Mouse (Mus musculus): ENCODE measurements around the gene Dcaf8.

The Dcaf8 gene

GRCm38 (mm10) chr1:172148279-172148954 lies 533 bp downstream of the Dcaf8 start:
- peak; percentile 83 for DNase-seq

GRCm38 (mm10) chr1:172148955-172149815 lies 1.3 kb downstream of the Dcaf8 start:
- DNase-seq: peak; percentile 38

- DNase-seq: no peak
These were observed 6.7 kb downstream of the Dcaf8 start for GRCm38 (mm10) chr1:172154536-172154935.

- no peak for DNase-seq
These were observed 7.6 kb downstream of the Dcaf8 start for GRCm38 (mm10) chr1:172155518-172155917.

GRCm38 (mm10) chr1:172159970-172160369 lies 12.1 kb downstream of the Dcaf8 start:
- DNase-seq: no peak

GRCm38 (mm10) chr1:172160508-172160907 lies 12.6 kb downstream of the Dcaf8 start:
- no peak for DNase-seq

GRCm38 (mm10) chr1:172162009-172162408 lies 14.1 kb downstream of the Dcaf8 start:
- no peak for DNase-seq

- DNase-seq: no peak
These were observed 15.1 kb downstream of the Dcaf8 start for GRCm38 (mm10) chr1:172162959-172163358.

- DNase-seq: no peak
These were observed 20.0 kb downstream of the Dcaf8 start for GRCm38 (mm10) chr1:172167911-172168310.

- no peak for DNase-seq
These were observed 21.9 kb downstream of the Dcaf8 start for GRCm38 (mm10) chr1:172169809-172170208.

- DNase-seq: no peak
These were observed 24.5 kb downstream of the Dcaf8 start for GRCm38 (mm10) chr1:172172381-172172780.

- no peak for DNase-seq
These were observed 25.3 kb downstream of the Dcaf8 start for GRCm38 (mm10) chr1:172173181-172173580.

- DNase-seq: no peak
These were observed 29.9 kb downstream of the Dcaf8 start for GRCm38 (mm10) chr1:172177791-172178190.

- DNase-seq: no peak
These were observed 31.2 kb downstream of the Dcaf8 start for GRCm38 (mm10) chr1:172179102-172179501.

GRCm38 (mm10) chr1:172180881-172181280 lies 33.0 kb downstream of the Dcaf8 start:
- no peak for DNase-seq

- no peak for DNase-seq
These were observed 33.9 kb downstream of the Dcaf8 start for GRCm38 (mm10) chr1:172181777-172182176.

- DNase-seq: no peak
These were observed 35.2 kb downstream of the Dcaf8 start for GRCm38 (mm10) chr1:172183056-172183455.

GRCm38 (mm10) chr1:172183915-172184314 lies 36.0 kb downstream of the Dcaf8 start:
- DNase-seq: no peak

GRCm38 (mm10) chr1:172186401-172187289 lies 38.8 kb downstream of the Dcaf8 start:
- DNase-seq: no peak

- DNase-seq: peak; percentile 10
These were observed 41.0 kb downstream of the Dcaf8 start for GRCm38 (mm10) chr1:172188891-172189290.

- DNase-seq: no peak
These were observed 43.7 kb downstream of the Dcaf8 start for GRCm38 (mm10) chr1:172191578-172191977.

GRCm38 (mm10) chr1:172192217-172192616 lies 44.3 kb downstream of the Dcaf8 start:
- no peak for DNase-seq

- DNase-seq: no peak
These were observed 46.6 kb downstream of the Dcaf8 start for GRCm38 (mm10) chr1:172194435-172194834.
